Mouse (Mus musculus) hindbrain, postnatal 0 days (tissue): ENCODE measurements at regions not wholly inside any gene's neighbourhood (a gene's known extent, or its start where the extent isn't known, plus 50 kb on each side); places are given as distances from the start of the nearest gene placed in this dataset.
"Not testable (repeated sequence)": the region's sequence is repeated elsewhere in the genome, so short reads cannot be mapped to it uniquely, and the experiment has no call there.

Source experiments
- ATAC-seq: fragments of 200-750 bp; cut with Nextera tagmentation; 2 replicates; pipeline ENCODE4 v1.8.0; 2017; ENCODE audit warnings: mild to moderate bottlenecking, moderate TSS enrichment, moderate library complexity
- DNase-seq: peaks from one replicate; pipeline ENCODE4 v3.0.0-alpha.2; 2015; ENCODE audit warnings: low spot score
- H3K27ac ChIP-seq: fragments of 300-500 bp; sonication (generic); 2 replicates; pipeline ENCODE4 v1.5.1; 2014; ENCODE audit warnings: mild to moderate bottlenecking
- H3K27me3 ChIP-seq: fragments of 300-500 bp; sonication (generic); 2 replicates; pipeline ENCODE4 v1.6.1; 2014; ENCODE audit warnings: low read length, mixed read lengths; ENCODE audit not compliant: insufficient read depth
- H3K36me3 ChIP-seq: fragments of 300-500 bp; sonication (generic); 2 replicates; pipeline ENCODE4 v1.6.1; 2014; ENCODE audit warnings: low read length, mixed read lengths; ENCODE audit not compliant: insufficient read depth
- H3K4me1 ChIP-seq: fragments of 300-500 bp; sonication (generic); 2 replicates; pipeline ENCODE4 v1.6.1; 2014; ENCODE audit warnings: antibody characterized with exemption, low read length, mixed read lengths; ENCODE audit not compliant: insufficient read depth
- H3K4me2 ChIP-seq: fragments of 300-500 bp; sonication (generic); 2 replicates; pipeline ENCODE4 v1.6.1; 2014; ENCODE audit warnings: low read depth, mild to moderate bottlenecking, low read length, moderate library complexity, mixed read lengths
- H3K4me3 ChIP-seq: fragments of 300-500 bp; sonication (generic); 2 replicates; pipeline ENCODE4 v1.5.1; 2014; ENCODE audit warnings: low read length
- H3K9ac ChIP-seq: fragments of 300-500 bp; sonication (generic); replicated peaks from 2 replicates; pipeline ENCODE4 v1.6.1; 2014; ENCODE audit warnings: mild to moderate bottlenecking, low read length, moderate library complexity, mixed read lengths
- H3K9me3 ChIP-seq: fragments of 300-500 bp; sonication (generic); 2 replicates; pipeline ENCODE4 v1.6.1; 2016; ENCODE audit warnings: low read length, mixed read lengths
- CTCF ChIP-seq: IDR thresholded peaks from 2 replicates; pipeline ENCODE4 v1.5.1; 2016; ENCODE audit warnings: antibody characterized with exemption, control low read depth, low read depth
- WGBS: fragments of 180-500 bp; shearing (Covaris S2); extraction: QIAGEN DNeasy Blood & Tissue Kit; methylation state at CpG from one replicate; pipeline ENCODE4 v1.1.7; 2014; 5-methylcytosine and 5-hydroxymethylcytosine counted together

DNA sequence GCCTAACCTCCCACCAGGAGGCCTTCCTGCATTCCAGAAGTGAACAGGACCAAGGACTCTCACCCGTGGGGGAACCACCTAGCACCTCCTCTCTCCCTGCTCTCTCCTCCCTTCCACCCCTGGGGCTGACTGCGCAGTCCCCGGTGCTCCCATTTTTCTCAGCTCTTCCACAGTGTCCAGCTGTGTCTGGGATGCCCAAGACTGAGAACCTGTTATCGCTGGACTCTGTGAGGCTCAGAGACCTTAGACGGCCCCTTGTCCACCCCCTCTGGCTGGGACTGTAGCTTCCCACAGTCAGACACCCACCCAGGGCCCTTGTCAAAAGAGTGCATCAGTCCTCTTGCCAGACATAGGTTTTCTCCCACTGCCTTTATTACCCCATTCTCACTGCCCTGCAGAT, 564.2 kb downstream of the Kcnt2 start:
- no peak for TF ChIP-seq CTCF
- 77% methylated on average over 5 of the region's 5 CpGs for WGBS
- no peak for ATAC-seq

DNA sequence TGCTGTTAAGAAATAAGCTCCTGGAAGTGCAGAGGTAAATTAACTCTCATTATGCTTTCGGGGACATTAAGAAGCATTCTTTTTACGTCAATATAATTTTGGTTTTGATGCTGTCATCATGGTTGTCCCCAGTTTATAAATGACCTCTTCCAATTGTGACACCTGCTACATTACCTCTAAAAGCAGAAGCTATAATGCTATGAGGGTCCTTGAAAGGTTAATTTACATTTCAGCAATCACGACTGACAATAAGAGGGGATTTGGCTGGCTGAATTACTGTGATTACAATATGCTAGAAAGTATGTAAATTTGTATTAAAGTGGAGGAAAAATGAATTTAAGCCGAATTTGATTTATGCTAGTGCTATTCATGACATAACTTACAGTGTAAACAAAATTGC, 592.8 kb downstream of the Kcnt2 start:
- no peak for ATAC-seq
- H3K4me2 ChIP-seq, result no peak overlapping the region
- H3K9me3 ChIP-seq, result no peaks in the 10 kb centered on the region
- TF ChIP-seq CTCF, result no peak
- H3K27ac ChIP-seq, result no peak overlapping the region
- H3K36me3 ChIP-seq, result no peaks in the 10 kb centered on the region
- no peaks in the 10 kb centered on the region for H3K27me3 ChIP-seq
- H3K9ac ChIP-seq, result no peak overlapping the region
- H3K4me3 ChIP-seq, result no peak overlapping the region
- 79% methylated on average over 4 of the region's 4 CpGs for WGBS
- DNase-seq, result no peak
- no peaks in the 10 kb centered on the region for H3K4me1 ChIP-seq

More for the DNA sequence above, 564.2 kb downstream of the Kcnt2 start:
- Histone ChIP-seq H3K4me1 (no peaks in the 10 kb centered on the region), H3K4me2 (no peak overlapping the region), H3K4me3 (no peak overlapping the region), H3K9ac (no peak overlapping the region), H3K27me3 (no peaks in the 10 kb centered on the region), H3K9me3 (no peaks in the 10 kb centered on the region), H3K27ac (no peak overlapping the region), H3K36me3 (no peaks in the 10 kb centered on the region)
- DNase-seq, result no peak

DNA sequence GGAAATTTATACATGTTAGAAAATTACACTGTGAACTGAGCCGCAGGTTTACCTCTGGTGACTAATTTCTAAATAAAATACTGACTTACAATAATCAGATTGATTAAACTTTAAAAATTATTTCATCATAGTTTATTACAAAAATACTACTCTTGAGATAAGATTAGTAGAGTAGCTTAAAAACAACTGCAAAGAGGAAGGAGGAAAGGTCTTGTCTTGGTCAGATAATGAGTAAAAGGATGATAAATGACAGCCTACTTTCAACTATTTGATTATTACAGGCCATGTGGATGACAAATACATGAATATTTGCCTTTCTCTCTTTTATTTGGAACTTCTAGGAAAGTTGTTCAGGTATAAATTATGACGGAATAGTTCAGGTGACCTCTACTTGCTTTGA, 594.6 kb downstream of the Kcnt2 start:
- WGBS, result 94% methylated on average over 2 of the region's 2 CpGs
- Histone ChIP-seq H3K4me3 (no peak overlapping the region), H3K9ac (no peak overlapping the region), H3K27ac (no peak overlapping the region), H3K4me1 (no peaks in the 10 kb centered on the region), H3K9me3 (no peaks in the 10 kb centered on the region), H3K4me2 (no peak overlapping the region), H3K27me3 (no peaks in the 10 kb centered on the region), H3K36me3 (no peaks in the 10 kb centered on the region)
- ATAC-seq (no peak), DNase-seq (no peak)
- no peak for TF ChIP-seq CTCF

GRCm38 (mm10) chr1:140848053-140848452, 602.1 kb downstream of the Kcnt2 start:
- not testable (repeated sequence) for H3K4me3 ChIP-seq, H3K4me1 ChIP-seq, ATAC-seq, H3K4me2 ChIP-seq, H3K27ac ChIP-seq, H3K9ac ChIP-seq, H3K36me3 ChIP-seq, H3K9me3 ChIP-seq, H3K27me3 ChIP-seq, DNase-seq
- 68% methylated on average over 3 of the region's 3 CpGs for WGBS

- Histone ChIP-seq H3K4me3 (no peak overlapping the region), H3K9ac (no peak overlapping the region), H3K36me3 (no peaks in the 10 kb centered on the region), H3K27ac (no peak overlapping the region), H3K4me2 (no peak overlapping the region), H3K9me3 (no peaks in the 10 kb centered on the region), H3K27me3 (no peaks in the 10 kb centered on the region), H3K4me1 (no peaks in the 10 kb centered on the region)
- DNase-seq (no peak), ATAC-seq (no peak)
- TF ChIP-seq CTCF, result no peak
Measured at GRCm38 (mm10) chr1:140851568-140851967, 605.6 kb downstream of the Kcnt2 start.
